Mouse (Mus musculus): ENCODE data around the gene Unc5cl.

DNA sequence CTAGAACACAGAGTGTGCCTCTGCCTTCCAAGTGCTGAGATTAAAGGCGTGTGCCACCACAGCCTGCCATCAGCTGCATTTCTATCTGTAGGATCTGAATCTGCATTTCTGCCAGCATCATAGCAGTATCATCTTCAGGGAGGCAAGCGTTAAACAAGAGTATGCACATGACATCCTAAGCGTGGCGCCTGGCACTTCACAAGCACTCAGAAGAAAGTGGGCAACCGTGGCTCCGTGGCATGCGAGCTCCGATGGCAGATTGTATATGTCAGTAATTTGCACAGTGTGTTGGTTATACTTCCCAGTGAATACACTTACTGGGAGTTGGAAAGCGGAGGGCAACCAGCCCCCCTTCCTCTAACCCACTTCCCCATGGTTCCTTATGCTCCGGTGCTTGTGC, 25.3 kb downstream of the Unc5cl start:
- TF ChIP-seq POLR2A (IDR thresholded peaks at IDR 0.05; ENCODE audit: control insufficient read depth, extremely low read depth, insufficient read depth, low read length, poor library complexity) (no peak), CTCF (IDR thresholded peaks at IDR 0.05; ENCODE audit: borderline replicate concordance, control insufficient read depth, extremely low read depth, insufficient read depth, low read length, poor library complexity) (no peak)

Data from thymus, adult 2 months (tissue).